Mouse (Mus musculus) midbrain, embryonic 12.5 days (tissue): Measurements from ENCODE around the gene Dnmt3b. TPM values are rescaled to one million over a fixed set of nuclear protein-coding genes. Genes with fewer than 3 reads are reported as not detected.
A peak's percentile ranks its signal among the peaks of the same experiment; 100 is the strongest.
"Not testable (repeated sequence)": the region's sequence is repeated elsewhere in the genome, so short reads cannot be mapped to it uniquely, and the experiment has no call there.

Experiments used
- ATAC-seq: fragments of 200-750 bp; cut with Nextera tagmentation; 2 replicates; pipeline ENCODE4 v1.8.0; 2017; ENCODE audit warnings: low read depth, moderate TSS enrichment, moderate library complexity; ENCODE audit not compliant: low FRiP score
- H3K27ac ChIP-seq: fragments of 300-500 bp; sonication (generic); replicated peaks from 2 replicates; pipeline ENCODE4 v1.5.1; 2016; ENCODE audit warnings: mild to moderate bottlenecking
- H3K27me3 ChIP-seq: fragments of 300-500 bp; sonication (generic); 2 replicates; pipeline ENCODE4 v1.6.1; 2016; ENCODE audit warnings: mild to moderate bottlenecking
- H3K36me3 ChIP-seq: fragments of 300-500 bp; sonication (generic); 2 replicates; pipeline ENCODE4 v1.6.1; 2016
- H3K4me1 ChIP-seq: fragments of 300-500 bp; sonication (generic); 2 replicates; pipeline ENCODE4 v1.6.1; 2016
- H3K4me2 ChIP-seq: fragments of 300-500 bp; sonication (generic); replicated peaks from 2 replicates; pipeline ENCODE4 v1.6.1; 2016; ENCODE audit warnings: mild to moderate bottlenecking, moderate library complexity
- H3K4me3 ChIP-seq: fragments of 300-500 bp; sonication (generic); 2 replicates; pipeline ENCODE4 v1.5.1; 2016; ENCODE audit warnings: mild to moderate bottlenecking
- H3K9ac ChIP-seq: fragments of 300-500 bp; sonication (generic); replicated peaks from 2 replicates; pipeline ENCODE4 v1.6.1; 2016; ENCODE audit warnings: mild to moderate bottlenecking, moderate library complexity
- H3K9me3 ChIP-seq: fragments of 300-500 bp; sonication (generic); 2 replicates; pipeline ENCODE4 v1.6.1; 2016; ENCODE audit warnings: mild to moderate bottlenecking
- WGBS: fragments of 180-500 bp; shearing (Covaris S2); methylation state at CpG from one replicate; pipeline ENCODE4 v1.1.7; 2016; 5-methylcytosine and 5-hydroxymethylcytosine counted together
- polyA plus RNA-seq: library from polyadenylated mRNA; unstranded; fragments of >200 nt; fragmentation: Nextera tagmentation; extraction: Ambion mirVana; gene quantifications from 2 replicates; pipeline ENCODE4 v1.2.1, GENCODE M21; 2016

Gene Dnmt3b
- polyA plus RNA-seq, 1 experiment from 2014 or later = 10.3 TPM

- H3K36me3 ChIP-seq = peaks cover 27% of the 10 kb centered on the region
- no peak overlapping the region for H3K27ac ChIP-seq
- no peak overlapping the region for H3K4me3 ChIP-seq
- ATAC-seq = no peak
- no peaks in the 10 kb centered on the region for H3K27me3 ChIP-seq
- H3K9me3 ChIP-seq = no peaks in the 10 kb centered on the region
- no peaks in the 10 kb centered on the region for H3K4me1 ChIP-seq
- no peak overlapping the region for H3K9ac ChIP-seq
- H3K4me2 ChIP-seq = no peak overlapping the region
- 97% methylated on average over 6 of the region's 6 CpGs for WGBS
Observed at GRCm38 (mm10) chr2:153676944-153677343, 27.7 kb downstream of the Dnmt3b start.

- no peak for ATAC-seq
- H3K4me2 ChIP-seq = no peak overlapping the region
- H3K9ac ChIP-seq = no peak overlapping the region
- no peaks in the 10 kb centered on the region for H3K9me3 ChIP-seq
- no peaks in the 10 kb centered on the region for H3K4me1 ChIP-seq
- peaks cover 27% of the 10 kb centered on the region for H3K36me3 ChIP-seq
- no peak overlapping the region for H3K27ac ChIP-seq
- H3K4me3 ChIP-seq = no peak overlapping the region
- no peaks in the 10 kb centered on the region for H3K27me3 ChIP-seq
- 91% methylated on average over 7 of the region's 7 CpGs for WGBS
Observed at GRCm38 (mm10) chr2:153677550-153677949, 28.3 kb downstream of the Dnmt3b start.

- no peaks in the 10 kb centered on the region for H3K27me3 ChIP-seq
- no peaks in the 10 kb centered on the region for H3K9me3 ChIP-seq
- no peak overlapping the region for H3K9ac ChIP-seq
- H3K4me1 ChIP-seq = no peaks in the 10 kb centered on the region
- WGBS = 91% methylated on average over 1 of the region's 1 CpGs
- no peak overlapping the region for H3K4me2 ChIP-seq
- H3K4me3 ChIP-seq = no peak overlapping the region
- ATAC-seq = no peak
- H3K36me3 ChIP-seq = peaks cover 22% of the 10 kb centered on the region
- no peak overlapping the region for H3K27ac ChIP-seq
Observed at GRCm38 (mm10) chr2:153679959-153680358, 30.7 kb downstream of the Dnmt3b start.

GRCm38 (mm10) chr2:153693413-153693812, 44.2 kb downstream of the Dnmt3b start:
- not testable (repeated sequence) for H3K9me3 ChIP-seq, H3K36me3 ChIP-seq, H3K27ac ChIP-seq, ATAC-seq, H3K27me3 ChIP-seq, H3K9ac ChIP-seq, H3K4me2 ChIP-seq, H3K4me1 ChIP-seq, H3K4me3 ChIP-seq
- WGBS = 88% methylated on average over 7 of the region's 7 CpGs

GRCm38 (mm10) chr2:153694462-153695085, 45.3 kb downstream of the Dnmt3b start:
- Histone ChIP-seq H3K36me3 (no peaks in the 10 kb centered on the region), H3K4me2 (no peak overlapping the region), H3K9me3 (no peaks in the 10 kb centered on the region), H3K4me1 (no peaks in the 10 kb centered on the region), H3K4me3 (no peak overlapping the region), H3K27ac (no peak overlapping the region), H3K9ac (no peak overlapping the region), H3K27me3 (no peaks in the 10 kb centered on the region)
- WGBS = 64% methylated on average over 19 of the region's 19 CpGs
- ATAC-seq = no peak

GRCm38 (mm10) chr2:153696352-153696751, 47.1 kb downstream of the Dnmt3b start, which contains the start of gene Dnmt3c:
Gene Dnmt3c (plus strand): TSS chr2:153696652.
- no peak within 1 kb of the TSS for H3K9ac ChIP-seq
- no peak within 1 kb of the TSS for H3K27ac ChIP-seq
- H3K4me2 ChIP-seq = no peak within 1 kb of the TSS
- H3K36me3 ChIP-seq = no peaks in the 10 kb centered on the region
- H3K9me3 ChIP-seq = no peaks in the 10 kb centered on the region
- H3K27me3 ChIP-seq = no peaks in the 10 kb centered on the region
- no peak for ATAC-seq
- H3K4me3 ChIP-seq = no peak within 1 kb of the TSS
- no peaks in the 10 kb centered on the region for H3K4me1 ChIP-seq

- Histone ChIP-seq H3K4me2 (no peak overlapping the region), H3K4me1 (0 out of 2 replicates have a peak, but pooled peaks cover 6% of the 10 kb centered on the region), H3K4me3 (no peak overlapping the region), H3K9ac (no peak overlapping the region), H3K27ac (no peak overlapping the region), H3K9me3 (no peaks in the 10 kb centered on the region), H3K27me3 (no peaks in the 10 kb centered on the region), H3K36me3 (no peaks in the 10 kb centered on the region)
- no peak for ATAC-seq
- WGBS = 41% methylated on average over 6 of the region's 6 CpGs
Observed at GRCm38 (mm10) chr2:153703389-153703788, 54.1 kb downstream of the Dnmt3b start.

- ATAC-seq = no peak
- H3K9ac ChIP-seq = no peak overlapping the region
- no peaks in the 10 kb centered on the region for H3K27me3 ChIP-seq
- H3K27ac ChIP-seq = no peak overlapping the region
- no peaks in the 10 kb centered on the region for H3K9me3 ChIP-seq
- H3K4me2 ChIP-seq = no peak overlapping the region
- WGBS = 51% methylated on average over 8 of the region's 8 CpGs
- no peaks in the 10 kb centered on the region for H3K36me3 ChIP-seq
- H3K4me3 ChIP-seq = no peak overlapping the region
- peaks cover 12% of the 10 kb centered on the region for H3K4me1 ChIP-seq
Observed at GRCm38 (mm10) chr2:153710701-153711330, 61.6 kb downstream of the Dnmt3b start.

GRCm38 (mm10) chr2:153712646-153713091, 63.4 kb downstream of the Dnmt3b start:
- 19% methylated on average over 3 of the region's 3 CpGs for WGBS
- no peak overlapping the region for H3K9ac ChIP-seq
- no peaks in the 10 kb centered on the region for H3K9me3 ChIP-seq

GRCm38 (mm10) chr2:153713227-153713626, 64.0 kb downstream of the Dnmt3b start:
- Histone ChIP-seq H3K4me3 (no peak overlapping the region), H3K4me2 (no peak overlapping the region), H3K9ac (no peak overlapping the region), H3K27ac (peak overlapping the region; percentile 47), H3K9me3 (no peaks in the 10 kb centered on the region), H3K27me3 (no peaks in the 10 kb centered on the region), H3K4me1 (peaks cover 12% of the 10 kb centered on the region), H3K36me3 (no peaks in the 10 kb centered on the region)
- ATAC-seq = peak; percentile 72
- 32% methylated on average over 4 of the region's 4 CpGs for WGBS

More at GRCm38 (mm10) chr2:153712646-153713091, 63.4 kb downstream of the Dnmt3b start:
- ATAC-seq = peak; percentile 69
- Histone ChIP-seq H3K27me3 (no peaks in the 10 kb centered on the region), H3K4me2 (no peak overlapping the region), H3K4me3 (no peak overlapping the region), H3K4me1 (peaks cover 12% of the 10 kb centered on the region), H3K36me3 (no peaks in the 10 kb centered on the region), H3K27ac (peak overlapping the region; percentile 47)

GRCm38 (mm10) chr2:153717861-153718260, 68.6 kb downstream of the Dnmt3b start:
- not testable (repeated sequence) for H3K4me1 ChIP-seq, ATAC-seq, H3K36me3 ChIP-seq, H3K4me3 ChIP-seq, H3K27ac ChIP-seq, H3K27me3 ChIP-seq, H3K9ac ChIP-seq, H3K9me3 ChIP-seq, H3K4me2 ChIP-seq
- WGBS = 84% methylated on average over 3 of the region's 3 CpGs

- no peaks in the 10 kb centered on the region for H3K9me3 ChIP-seq
- H3K9ac ChIP-seq = no peak overlapping the region
- no peaks in the 10 kb centered on the region for H3K36me3 ChIP-seq
- no peak overlapping the region for H3K27ac ChIP-seq
- no peak overlapping the region for H3K4me3 ChIP-seq
- ATAC-seq = no peak
- no peaks in the 10 kb centered on the region for H3K4me1 ChIP-seq
- no peak overlapping the region for H3K4me2 ChIP-seq
- 85% methylated on average over 1 of the region's 1 CpGs for WGBS
- H3K27me3 ChIP-seq = no peaks in the 10 kb centered on the region
Observed at GRCm38 (mm10) chr2:153723098-153723497, 73.8 kb downstream of the Dnmt3b start.
